Mouse (Mus musculus): ENCODE results near the gene Asgr1. TPM values are rescaled to one million over a fixed set of nuclear protein-coding genes. Genes with fewer than 3 reads are reported as not detected.
"Not testable (repeated sequence)": the region's sequence is repeated elsewhere in the genome, so short reads cannot be mapped to it uniquely, and the experiment has no call there.

Asgr1 gene
- polyA plus RNA-seq, 1 experiment = 4.9 TPM

DNA sequence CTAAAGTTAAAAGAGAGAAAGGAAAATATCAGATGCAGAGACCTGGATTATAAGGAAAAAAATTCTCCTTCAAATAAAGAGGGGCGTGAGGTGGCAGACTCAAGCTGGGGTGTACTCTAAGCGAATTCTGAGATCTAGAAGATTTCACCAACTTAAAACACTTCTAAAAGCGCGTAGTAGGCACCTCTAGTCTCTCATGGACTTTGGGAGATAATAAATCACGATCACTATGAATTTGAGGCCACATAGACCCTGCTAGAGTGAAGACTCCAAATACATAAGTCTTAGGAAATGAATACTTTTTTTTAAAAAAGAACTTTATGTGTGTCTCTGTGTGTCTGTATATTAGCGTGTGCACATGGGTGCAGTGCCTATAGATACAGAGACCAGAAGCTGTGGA is 38.2 kb upstream of the Asgr1 start:
- WGBS = 69% methylated on average over 6 of the region's 6 CpGs
- no peak for DNase-seq
- H3K4me1 ChIP-seq (ENCODE audit: control insufficient read depth, insufficient read depth, low read length) = peaks cover 6% of the 10 kb centered on the region
- TF ChIP-seq CTCF (IDR thresholded peaks at IDR 0.05; ENCODE audit: insufficient read depth, low read length) (no peak), POLR2A (IDR thresholded peaks at IDR 0.05; ENCODE audit: borderline replicate concordance, extremely low read depth, low read depth, low read length) (no peak)
- no peak overlapping the region for H3K4me3 ChIP-seq (replicated peaks; ENCODE audit: extremely low read depth, low read depth, low read length)

DNA sequence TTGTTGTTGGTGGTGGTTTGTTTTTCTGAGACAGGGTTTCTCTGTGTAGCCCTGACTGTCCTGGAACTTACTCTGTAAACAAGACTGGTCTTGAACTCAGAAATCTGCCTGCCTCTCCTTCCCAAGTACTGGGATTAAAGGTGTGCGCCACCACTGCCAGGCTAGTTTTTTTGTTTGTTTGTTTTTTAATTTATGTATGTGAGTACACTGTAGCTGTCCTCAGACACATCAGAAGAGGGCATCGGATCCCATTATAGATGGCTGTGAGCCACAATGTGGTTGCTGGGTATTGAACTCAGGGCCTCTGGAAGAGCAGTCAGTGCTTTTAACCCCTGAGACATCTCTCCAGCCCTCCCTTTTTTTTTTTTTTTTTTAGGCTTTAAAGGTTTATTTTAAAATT is 37.7 kb upstream of the Asgr1 start:
- H3K4me1 ChIP-seq (ENCODE audit: control insufficient read depth, insufficient read depth, low read length); DNase-seq; H3K4me3 ChIP-seq (replicated peaks; ENCODE audit: extremely low read depth, low read depth, low read length): not testable (repeated sequence)
- WGBS = 71% methylated on average over 2 of the region's 2 CpGs

DNA sequence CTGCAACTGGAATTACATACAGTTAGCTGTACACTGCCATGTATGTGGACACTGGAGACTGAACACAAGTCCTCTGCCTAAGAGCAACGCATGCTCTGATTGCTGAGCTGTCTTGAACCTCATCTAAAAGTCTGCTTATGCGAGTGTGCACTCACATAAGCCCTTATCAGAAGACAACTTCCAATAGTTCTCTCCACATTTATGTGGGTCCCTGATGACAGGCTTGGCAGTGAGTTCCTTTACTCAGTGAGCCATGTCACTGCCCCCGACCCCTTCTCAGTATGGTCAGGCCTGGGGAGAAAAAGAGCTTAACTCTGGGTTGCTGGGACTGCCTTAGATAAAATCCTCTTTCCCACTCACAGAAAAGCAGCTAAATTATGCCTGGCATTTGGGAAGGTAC is 37.2 kb upstream of the Asgr1 start, which contains the start of gene Dlg4:
TSS of gene Dlg4 (plus strand) at position 274 of the 400 bp plus-strand sequence.
- TF ChIP-seq CTCF (IDR thresholded peaks at IDR 0.05; ENCODE audit: insufficient read depth, low read length) (no peak), POLR2A (IDR thresholded peaks at IDR 0.05; ENCODE audit: borderline replicate concordance, extremely low read depth, low read depth, low read length) (no peak)
- H3K4me1 ChIP-seq (ENCODE audit: control insufficient read depth, insufficient read depth, low read length) = peaks cover 6% of the 10 kb centered on the region
- no peak within 1 kb of the TSS for H3K4me3 ChIP-seq (replicated peaks; ENCODE audit: extremely low read depth, low read depth, low read length)
- 65% methylated on average over 3 of the region's 3 CpGs for WGBS
- DNase-seq = no peak

DNA sequence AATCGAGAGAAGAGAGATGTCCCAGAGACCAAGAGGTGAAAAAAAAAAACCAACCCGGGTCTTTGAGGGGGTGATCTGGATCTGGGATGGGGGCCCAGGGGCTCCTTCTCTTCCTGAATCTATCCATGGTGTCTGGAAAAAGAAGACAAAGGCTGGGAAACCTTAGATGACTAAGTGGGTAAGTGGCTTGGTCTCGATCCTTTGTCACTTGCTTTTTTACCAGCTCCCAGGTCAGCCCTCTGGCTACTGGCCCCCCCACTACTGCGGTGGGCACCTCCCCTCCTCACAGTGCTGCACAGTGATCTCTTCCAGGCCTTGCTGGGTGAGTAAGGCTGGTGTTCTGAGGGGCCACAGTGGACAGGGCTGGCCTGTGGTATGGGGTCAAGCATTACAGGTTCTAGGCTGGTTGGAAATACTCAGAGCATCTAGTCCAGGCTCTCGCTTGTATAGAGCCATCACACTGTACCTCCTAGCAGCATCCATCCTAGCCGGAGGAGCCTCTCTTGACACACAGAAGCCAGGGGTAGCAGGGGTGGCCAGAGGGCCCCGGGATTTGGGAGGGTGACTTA is 36.6 kb upstream of the Asgr1 start:
- 48% methylated on average over 7 of the region's 7 CpGs for WGBS
- TF ChIP-seq POLR2A (IDR thresholded peaks at IDR 0.05; ENCODE audit: borderline replicate concordance, extremely low read depth, low read depth, low read length) (no peak), CTCF (IDR thresholded peaks at IDR 0.05; ENCODE audit: insufficient read depth, low read length) (no peak)
- H3K4me1 ChIP-seq (ENCODE audit: control insufficient read depth, insufficient read depth, low read length) = peaks cover 6% of the 10 kb centered on the region
- H3K4me3 ChIP-seq (replicated peaks; ENCODE audit: extremely low read depth, low read depth, low read length) = no peak overlapping the region
- no peak for DNase-seq

DNA sequence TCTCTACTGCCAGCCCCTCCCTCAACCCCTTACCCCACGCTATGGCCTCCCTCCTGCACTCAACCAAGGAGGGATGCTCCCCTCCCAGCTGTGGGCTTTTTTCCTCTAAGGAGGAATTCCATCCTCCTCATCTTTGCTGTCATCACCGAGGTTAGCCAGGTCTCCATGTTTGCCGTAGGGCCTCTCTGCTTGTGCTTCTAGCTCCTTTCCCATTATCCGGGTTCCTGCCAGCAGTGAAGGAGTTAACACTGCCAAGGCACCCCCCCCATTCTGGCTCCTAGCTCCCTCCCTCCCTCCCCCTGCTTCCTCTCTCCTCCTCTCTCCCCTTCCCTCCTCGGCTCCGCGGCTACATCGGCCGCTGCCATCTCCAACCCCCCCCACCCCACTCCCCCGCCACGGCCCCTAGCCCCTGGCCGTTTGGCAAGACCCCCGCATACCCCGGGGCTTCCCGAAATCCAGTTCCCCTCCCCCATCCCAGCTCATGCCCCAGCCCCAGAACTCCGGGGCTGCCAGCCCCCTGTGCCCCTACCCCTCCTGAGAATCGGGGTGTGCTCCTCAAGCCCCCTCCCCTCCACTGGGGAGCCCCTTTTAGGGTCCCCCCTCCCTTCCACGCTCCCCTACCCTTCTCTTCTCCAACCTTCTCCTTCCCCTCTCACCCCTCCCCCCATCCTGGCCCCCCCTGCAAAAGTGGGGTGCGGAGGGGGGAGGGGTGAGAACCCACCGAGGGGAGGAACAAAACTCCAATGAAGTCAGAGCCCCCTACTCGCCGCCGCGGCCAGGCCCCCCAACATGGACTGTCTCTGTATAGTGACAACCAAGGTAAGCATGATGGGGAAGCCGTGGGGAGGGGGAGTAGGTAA is 35.5 kb upstream of the Asgr1 start:
- Histone ChIP-seq H3K4me1 (ENCODE audit: control insufficient read depth, insufficient read depth, low read length) (peaks cover 6% of the 10 kb centered on the region), H3K4me3 (replicated peaks; ENCODE audit: extremely low read depth, low read depth, low read length) (peak overlapping the region; percentile 65)
- 3% methylated on average over 23 of the region's 25 CpGs for WGBS
- TF ChIP-seq CTCF (IDR thresholded peaks at IDR 0.05; ENCODE audit: insufficient read depth, low read length) (no peak), POLR2A (IDR thresholded peaks at IDR 0.05; ENCODE audit: borderline replicate concordance, extremely low read depth, low read depth, low read length) (no peak)
- peak; percentile 23 for DNase-seq

DNA sequence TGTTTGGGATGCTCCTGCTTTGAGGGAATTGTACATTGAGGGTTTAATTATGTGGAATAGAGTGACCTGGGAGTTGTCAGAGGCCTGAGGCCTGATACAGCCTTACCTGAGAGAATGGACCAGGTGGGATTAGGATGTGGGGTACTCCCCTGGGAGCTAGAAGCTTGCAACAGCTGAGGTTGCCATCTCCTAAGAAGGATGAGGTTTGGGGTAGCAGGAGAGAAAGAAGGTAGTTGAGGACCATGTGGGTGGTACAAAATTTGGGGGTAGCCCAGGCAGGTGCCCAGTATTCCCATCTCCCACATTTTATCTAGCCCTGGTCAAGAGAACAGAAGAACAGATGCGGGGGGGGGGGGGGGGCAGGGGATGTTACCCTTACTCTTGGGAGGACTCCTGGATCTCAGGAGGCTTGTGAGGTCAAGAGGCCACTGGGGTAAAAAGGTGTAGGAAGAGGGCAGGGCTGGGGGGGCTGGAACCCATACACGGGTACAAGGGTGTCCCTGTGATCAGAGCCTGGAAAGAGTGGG is 34.3 kb upstream of the Asgr1 start:
- DNase-seq = no peak
- TF ChIP-seq CTCF (IDR thresholded peaks at IDR 0.05; ENCODE audit: insufficient read depth, low read length) (no peak), POLR2A (IDR thresholded peaks at IDR 0.05; ENCODE audit: borderline replicate concordance, extremely low read depth, low read depth, low read length) (no peak)
- H3K4me1 ChIP-seq (ENCODE audit: control insufficient read depth, insufficient read depth, low read length) = peaks cover 6% of the 10 kb centered on the region
- no peak overlapping the region for H3K4me3 ChIP-seq (replicated peaks; ENCODE audit: extremely low read depth, low read depth, low read length)
- 37% methylated on average over 2 of the region's 2 CpGs for WGBS

DNA sequence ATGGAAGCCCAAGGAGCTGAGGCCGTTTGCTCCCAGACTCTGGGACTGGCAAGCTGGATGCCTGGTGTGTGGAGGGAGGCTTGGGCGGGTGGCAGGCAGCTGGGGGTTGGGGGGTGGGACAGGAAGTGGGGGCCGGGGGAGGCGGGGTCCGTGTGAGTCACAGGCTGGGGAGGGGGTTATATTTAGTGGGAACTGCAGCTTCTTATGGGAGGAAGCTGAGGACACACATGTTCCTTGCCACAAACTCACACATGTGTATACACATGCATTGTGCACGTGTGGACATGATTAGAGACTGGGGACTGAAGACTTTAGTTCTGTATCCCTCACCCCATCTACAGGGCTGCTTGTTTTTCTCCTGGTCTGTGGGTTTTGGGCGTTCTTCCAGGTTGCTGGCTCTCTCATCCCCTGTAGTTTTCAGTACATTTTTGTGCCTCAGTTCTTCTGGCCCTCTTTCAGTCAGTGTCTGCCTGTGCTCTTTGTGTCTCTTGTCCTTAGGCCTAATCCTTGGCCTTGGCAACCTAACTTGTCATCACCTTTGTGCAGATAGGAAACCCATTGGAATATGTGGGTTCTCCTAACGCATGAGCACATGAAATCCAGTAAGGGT is 33.8 kb upstream of the Asgr1 start:
- DNase-seq = no peak
- Histone ChIP-seq H3K4me1 (ENCODE audit: control insufficient read depth, insufficient read depth, low read length) (peaks cover 4% of the 10 kb centered on the region), H3K4me3 (replicated peaks; ENCODE audit: extremely low read depth, low read depth, low read length) (no peak overlapping the region)
- TF ChIP-seq CTCF (IDR thresholded peaks at IDR 0.05; ENCODE audit: insufficient read depth, low read length) = no peak
- 21% methylated on average over 8 of the region's 8 CpGs for WGBS

DNA sequence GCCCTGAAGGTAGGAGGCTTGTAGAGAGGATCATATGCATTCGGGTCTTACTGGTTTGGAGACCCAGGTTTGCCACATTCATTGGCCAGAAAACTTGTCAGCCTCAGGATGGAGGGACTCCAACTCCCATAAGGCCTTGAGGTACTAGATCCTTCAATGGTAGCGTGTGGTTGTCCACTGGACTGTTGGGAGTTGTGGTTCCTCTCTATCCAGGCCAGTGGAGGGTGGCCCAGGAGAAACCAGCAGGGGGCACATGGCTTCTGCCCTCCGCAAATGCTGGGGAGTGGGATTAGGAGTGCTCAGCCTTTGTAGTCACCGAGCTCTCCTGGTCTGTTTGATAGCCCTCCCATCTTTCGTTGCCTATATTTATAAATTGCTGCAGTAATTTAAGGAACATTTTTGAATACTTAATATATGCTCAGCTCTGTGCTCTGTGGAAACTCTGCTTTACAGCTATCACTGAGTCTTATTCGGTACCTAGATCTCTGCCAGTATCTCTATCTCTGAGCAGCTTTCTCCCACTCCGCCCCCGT is 33.1 kb upstream of the Asgr1 start:
- peak; percentile 59 for DNase-seq
- peak overlapping the region; percentile 75 for H3K4me3 ChIP-seq (replicated peaks; ENCODE audit: extremely low read depth, low read depth, low read length)
- TF ChIP-seq CTCF (IDR thresholded peaks at IDR 0.05; ENCODE audit: insufficient read depth, low read length) (peak; percentile 57), POLR2A (IDR thresholded peaks at IDR 0.05; ENCODE audit: borderline replicate concordance, extremely low read depth, low read depth, low read length) (no peak)
- H3K4me1 ChIP-seq (ENCODE audit: control insufficient read depth, insufficient read depth, low read length) = peaks cover 4% of the 10 kb centered on the region
- under 1% methylated on average over 8 of the region's 8 CpGs for WGBS

DNA sequence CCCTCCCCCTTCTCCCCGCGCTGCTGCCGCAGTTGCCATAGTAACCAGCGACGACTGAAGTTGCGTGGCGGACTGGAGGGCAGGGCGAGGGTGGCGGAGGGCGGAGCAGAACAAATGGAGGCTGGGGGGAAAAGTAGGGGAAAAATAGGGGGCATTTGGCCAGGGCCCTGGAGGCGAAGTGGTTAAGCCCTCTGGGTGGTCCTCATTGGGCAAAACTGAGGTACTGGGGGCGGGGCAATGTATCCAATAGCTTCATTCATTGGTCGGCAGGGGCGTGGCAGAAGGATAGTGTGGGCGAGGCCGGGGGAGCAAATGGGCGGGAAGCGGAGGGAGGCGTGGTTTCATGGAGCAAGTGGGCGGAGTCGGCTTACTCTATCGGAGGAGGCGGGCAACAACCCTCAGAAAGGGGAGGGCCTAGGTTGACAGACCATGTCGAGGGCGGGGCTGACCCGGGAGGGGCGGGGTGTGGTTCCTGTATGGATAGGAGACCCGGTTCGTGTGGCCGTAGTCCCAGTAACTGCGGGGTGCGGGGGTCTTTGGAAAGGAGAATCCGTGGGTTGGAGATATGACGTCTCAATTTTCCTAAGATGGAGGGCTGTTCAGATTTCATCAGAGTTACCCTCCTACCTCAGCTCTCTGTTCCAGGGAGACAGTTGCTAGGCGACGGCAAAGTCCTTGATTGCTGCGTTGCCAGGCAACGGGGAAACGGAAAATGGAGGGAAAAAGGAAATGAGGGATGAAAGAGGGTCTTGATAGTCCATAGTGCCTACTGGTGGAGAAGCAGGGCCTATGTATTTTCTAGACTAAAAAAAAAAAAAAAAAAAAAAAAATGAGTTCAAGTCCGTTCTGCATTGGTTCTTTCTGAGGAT is 32.4 kb upstream of the Asgr1 start:
- WGBS = 3% methylated on average over 40 of the region's 40 CpGs
- no peak for TF ChIP-seq CTCF (IDR thresholded peaks at IDR 0.05; ENCODE audit: insufficient read depth, low read length)
- no peak for TF ChIP-seq POLR2A (IDR thresholded peaks at IDR 0.05; ENCODE audit: borderline replicate concordance, extremely low read depth, low read depth, low read length)
- DNase-seq = peak; percentile 92
- Histone ChIP-seq H3K4me1 (ENCODE audit: control insufficient read depth, insufficient read depth, low read length) (peaks cover 4% of the 10 kb centered on the region), H3K4me3 (replicated peaks; ENCODE audit: extremely low read depth, low read depth, low read length) (peak overlapping the region; percentile 75)
